Mouse (Mus musculus) stomach, postnatal 0 days (tissue): ENCODE results near the gene Ska2. TPM values are rescaled to one million over a fixed set of nuclear protein-coding genes. Genes with fewer than 3 reads are reported as not detected.

Experiments
- ATAC-seq: fragments of 200-750 bp; cut with Nextera tagmentation; 2 replicates; pipeline ENCODE4 v1.8.0; 2017; ENCODE audit not compliant: low FRiP score, low TSS enrichment
- DNase-seq: peaks from one replicate; pipeline ENCODE4 v3.0.0-alpha.2; 2016; ENCODE audit warnings: low spot score
- H3K27ac ChIP-seq: fragments of 300-500 bp; sonication (generic); replicated peaks from 2 replicates; pipeline ENCODE4 v1.5.1; 2014; ENCODE audit warnings: mild to moderate bottlenecking, control low read depth
- H3K27me3 ChIP-seq: fragments of 300-500 bp; sonication (generic); 2 replicates; pipeline ENCODE4 v1.6.1; 2014; ENCODE audit warnings: low read length; ENCODE audit not compliant: control insufficient read depth, insufficient read depth
- H3K36me3 ChIP-seq: fragments of 300-500 bp; sonication (generic); 2 replicates; pipeline ENCODE4 v1.6.1; 2014; ENCODE audit warnings: low read length, mixed read lengths; ENCODE audit not compliant: control insufficient read depth, insufficient read depth
- H3K4me1 ChIP-seq: fragments of 300-500 bp; sonication (generic); replicated peaks from 2 replicates; pipeline ENCODE4 v1.6.1; 2014; ENCODE audit warnings: antibody characterized with exemption; ENCODE audit not compliant: control insufficient read depth, insufficient read depth
- H3K4me2 ChIP-seq: fragments of 300-500 bp; sonication (generic); replicated peaks from 2 replicates; pipeline ENCODE4 v1.6.1; 2014; ENCODE audit warnings: low read depth, mild to moderate bottlenecking, control low read depth, moderate library complexity
- H3K4me3 ChIP-seq: fragments of 300-500 bp; sonication (generic); 2 replicates; pipeline ENCODE4 v1.5.1; 2014; ENCODE audit warnings: low read depth, low read length, control low read depth
- H3K9ac ChIP-seq: fragments of 300-500 bp; sonication (generic); 2 replicates; pipeline ENCODE4 v1.6.1; 2014; ENCODE audit warnings: mild to moderate bottlenecking, low read length, control low read depth, mixed read lengths
- H3K9me3 ChIP-seq: fragments of 300-500 bp; sonication (generic); 2 replicates; pipeline ENCODE4 v1.6.1; 2016; ENCODE audit warnings: low read length; ENCODE audit not compliant: control insufficient read depth
- CTCF ChIP-seq: IDR thresholded peaks from 2 replicates; pipeline ENCODE4 v1.5.1; 2016; ENCODE audit warnings: antibody characterized with exemption, low read depth, mild to moderate bottlenecking, moderate library complexity
- EP300 ChIP-seq: optimal IDR thresholded peaks from 2 replicates; pipeline ENCODE3; 2016; ENCODE audit warnings: antibody characterized with exemption
- WGBS: fragments of 180-500 bp; shearing (Covaris S2); extraction: QIAGEN DNeasy Blood & Tissue Kit; methylation state at CpG from one replicate; pipeline ENCODE4 v1.1.7; 2014; 5-methylcytosine and 5-hydroxymethylcytosine counted together
- polyA plus RNA-seq: library from polyadenylated mRNA; unstranded; fragments of >200 nt; fragmentation: Nextera tagmentation; extraction: Ambion mirVana; gene quantifications from 2 replicates; pipeline ENCODE4 v1.2.1, GENCODE M21; 2015

The Ska2 gene
- polyA plus RNA-seq, 1 experiment from 2014 or later = 16.7 TPM

DNA sequence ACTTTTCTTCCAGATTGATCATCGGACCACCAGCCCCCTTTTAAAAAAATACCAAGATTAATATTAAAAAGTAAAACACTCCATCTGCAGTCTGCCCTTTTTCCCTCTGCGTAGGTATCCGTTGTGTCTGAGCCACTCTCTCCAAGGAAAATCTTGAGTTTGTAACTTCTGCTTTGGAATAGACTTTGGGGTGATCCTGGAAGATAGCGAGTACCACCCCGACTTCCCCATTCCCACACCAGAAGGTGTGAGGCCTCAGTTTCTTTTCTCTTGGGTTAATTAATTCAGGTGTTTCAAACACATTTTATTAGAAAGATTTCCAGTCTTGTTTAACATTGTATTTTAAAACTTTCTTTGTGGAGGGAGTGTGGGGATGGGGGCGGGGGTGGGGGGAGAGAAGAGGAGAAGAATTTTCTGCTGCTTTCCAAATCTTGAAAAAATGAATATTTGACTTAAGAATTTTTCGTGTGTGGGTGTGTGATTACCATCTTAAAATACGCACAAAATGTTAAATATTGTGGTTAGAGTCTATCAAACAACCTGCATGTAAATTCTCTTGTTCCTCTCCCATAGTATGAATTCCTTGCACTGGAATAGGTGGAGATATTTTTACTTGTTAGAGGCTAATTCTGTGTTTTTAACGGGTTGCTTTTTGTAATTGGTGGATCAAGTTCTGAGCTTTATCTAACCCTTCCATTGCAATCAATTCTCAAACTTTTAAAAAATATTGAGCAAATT is 1.3 kb downstream of the Ska2 start:
- no peaks in the 10 kb centered on the region for H3K27me3 ChIP-seq
- no peaks in the 10 kb centered on the region for H3K4me1 ChIP-seq
- TF ChIP-seq CTCF = no peak
- no peak for TF ChIP-seq EP300
- DNase-seq = no peak
- no peaks in the 10 kb centered on the region; the same call in 1 of the 2 replicates for H3K36me3 ChIP-seq
- no peak for ATAC-seq
- WGBS = 3% methylated on average over 9 of the region's 9 CpGs
- H3K9me3 ChIP-seq = no peaks in the 10 kb centered on the region
- H3K9ac ChIP-seq = peak overlapping the region; percentile 78
- H3K4me3 ChIP-seq = peak overlapping the region; percentile 74
- no peak overlapping the region; the same call in 1 of the 2 replicates for H3K27ac ChIP-seq
- H3K4me2 ChIP-seq = peak overlapping the region; percentile 86

DNA sequence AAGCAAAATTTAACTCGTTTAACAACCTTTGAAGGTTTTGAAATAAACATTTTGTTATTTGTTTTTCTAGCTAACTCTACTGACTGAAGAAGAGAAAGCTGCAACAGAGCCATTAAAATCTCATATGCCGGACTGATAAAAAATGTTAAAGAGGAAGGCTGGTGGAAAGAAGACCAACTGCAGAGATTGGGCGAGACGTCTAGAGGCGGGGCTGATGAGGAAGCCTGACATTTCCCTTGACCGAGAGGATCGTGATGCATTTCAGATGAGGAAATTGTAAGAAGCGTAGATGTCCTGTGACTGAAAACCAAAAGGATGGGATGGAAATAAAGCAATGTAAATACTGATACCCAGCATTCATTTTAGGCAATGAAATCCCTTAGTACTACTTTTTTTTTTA is 12.8 kb downstream of the Ska2 start:
- TF ChIP-seq CTCF (no peak), EP300 (no peak)
- no peak overlapping the region for H3K4me2 ChIP-seq
- H3K9ac ChIP-seq = no peak overlapping the region
- H3K27me3 ChIP-seq = no peaks in the 10 kb centered on the region
- DNase-seq (no peak), ATAC-seq (no peak)
- H3K9me3 ChIP-seq = no peaks in the 10 kb centered on the region
- peaks cover 5% of the 10 kb centered on the region for H3K36me3 ChIP-seq
- 69% methylated on average over 8 of the region's 8 CpGs for WGBS
- H3K4me3 ChIP-seq = no peak overlapping the region
- H3K27ac ChIP-seq = no peak overlapping the region
- H3K4me1 ChIP-seq = no peaks in the 10 kb centered on the region

DNA sequence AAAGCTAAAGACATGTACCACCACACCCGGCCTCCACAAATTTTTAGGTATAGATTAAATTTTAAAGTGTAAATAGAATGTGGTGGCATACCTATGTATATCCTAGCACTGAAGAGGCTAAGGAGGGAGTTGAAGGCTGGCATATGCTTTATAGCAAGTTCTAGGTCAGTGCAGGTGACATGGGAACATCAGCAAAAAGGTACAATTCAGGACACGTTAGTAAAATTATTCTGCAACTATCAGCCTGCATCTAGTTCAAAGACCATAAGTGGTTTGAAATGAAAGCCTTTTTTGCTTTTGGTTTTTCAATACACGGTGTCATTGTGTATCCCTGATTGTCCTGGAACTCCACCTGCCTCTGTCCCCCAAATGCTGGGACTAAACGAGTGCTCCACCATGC is 16.5 kb downstream of the Ska2 start:
- H3K4me2 ChIP-seq = no peak overlapping the region
- TF ChIP-seq EP300 (no peak), CTCF (no peak)
- no peak overlapping the region for H3K9ac ChIP-seq
- peaks cover 4% of the 10 kb centered on the region for H3K36me3 ChIP-seq
- ATAC-seq = no peak
- no peak overlapping the region for H3K4me3 ChIP-seq
- 43% methylated on average over 4 of the region's 4 CpGs for WGBS
- H3K4me1 ChIP-seq = no peaks in the 10 kb centered on the region
- H3K27ac ChIP-seq = no peak overlapping the region
- no peak for DNase-seq
- H3K9me3 ChIP-seq = no peaks in the 10 kb centered on the region
- H3K27me3 ChIP-seq = no peaks in the 10 kb centered on the region

DNA sequence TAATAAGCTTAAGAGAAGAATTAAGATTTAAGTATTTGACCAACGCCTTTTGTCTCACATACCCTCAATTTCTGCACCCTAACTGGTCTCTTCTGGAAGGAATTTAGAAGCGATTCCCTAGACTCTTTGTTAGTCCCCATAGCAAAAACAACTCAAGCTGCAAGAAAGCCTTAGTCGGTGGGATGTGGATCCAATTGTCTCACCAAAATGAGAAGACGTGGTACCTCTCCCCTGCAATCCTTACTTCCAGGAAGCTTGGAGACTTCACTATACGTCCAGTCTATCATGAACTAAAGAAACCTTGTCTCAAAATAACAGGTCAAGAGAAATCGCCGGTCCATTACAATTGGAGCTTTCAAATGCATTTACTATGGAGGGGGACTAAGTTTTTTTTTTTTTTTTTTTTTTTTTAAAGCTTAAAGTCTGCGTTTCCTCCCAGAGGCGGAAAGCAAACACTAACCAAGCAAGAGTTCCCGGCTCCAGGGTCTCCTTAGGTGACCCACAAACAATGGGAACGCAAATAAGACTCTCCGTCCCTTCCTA is 17.3 kb downstream of the Ska2 start:
- TF ChIP-seq EP300 (no peak), CTCF (no peak)
- 1% methylated on average over 12 of the region's 12 CpGs for WGBS
- peak overlapping the region; percentile 54 for H3K9ac ChIP-seq
- no peaks in the 10 kb centered on the region for H3K9me3 ChIP-seq
- peak overlapping the region; percentile 83 for H3K27ac ChIP-seq
- DNase-seq = no peak
- H3K36me3 ChIP-seq = peaks cover 7% of the 10 kb centered on the region
- H3K4me1 ChIP-seq = no peaks in the 10 kb centered on the region
- H3K4me3 ChIP-seq = peak overlapping the region; percentile 92
- no peaks in the 10 kb centered on the region for H3K27me3 ChIP-seq
- peak overlapping the region; percentile 93 for H3K4me2 ChIP-seq
- no peak for ATAC-seq

DNA sequence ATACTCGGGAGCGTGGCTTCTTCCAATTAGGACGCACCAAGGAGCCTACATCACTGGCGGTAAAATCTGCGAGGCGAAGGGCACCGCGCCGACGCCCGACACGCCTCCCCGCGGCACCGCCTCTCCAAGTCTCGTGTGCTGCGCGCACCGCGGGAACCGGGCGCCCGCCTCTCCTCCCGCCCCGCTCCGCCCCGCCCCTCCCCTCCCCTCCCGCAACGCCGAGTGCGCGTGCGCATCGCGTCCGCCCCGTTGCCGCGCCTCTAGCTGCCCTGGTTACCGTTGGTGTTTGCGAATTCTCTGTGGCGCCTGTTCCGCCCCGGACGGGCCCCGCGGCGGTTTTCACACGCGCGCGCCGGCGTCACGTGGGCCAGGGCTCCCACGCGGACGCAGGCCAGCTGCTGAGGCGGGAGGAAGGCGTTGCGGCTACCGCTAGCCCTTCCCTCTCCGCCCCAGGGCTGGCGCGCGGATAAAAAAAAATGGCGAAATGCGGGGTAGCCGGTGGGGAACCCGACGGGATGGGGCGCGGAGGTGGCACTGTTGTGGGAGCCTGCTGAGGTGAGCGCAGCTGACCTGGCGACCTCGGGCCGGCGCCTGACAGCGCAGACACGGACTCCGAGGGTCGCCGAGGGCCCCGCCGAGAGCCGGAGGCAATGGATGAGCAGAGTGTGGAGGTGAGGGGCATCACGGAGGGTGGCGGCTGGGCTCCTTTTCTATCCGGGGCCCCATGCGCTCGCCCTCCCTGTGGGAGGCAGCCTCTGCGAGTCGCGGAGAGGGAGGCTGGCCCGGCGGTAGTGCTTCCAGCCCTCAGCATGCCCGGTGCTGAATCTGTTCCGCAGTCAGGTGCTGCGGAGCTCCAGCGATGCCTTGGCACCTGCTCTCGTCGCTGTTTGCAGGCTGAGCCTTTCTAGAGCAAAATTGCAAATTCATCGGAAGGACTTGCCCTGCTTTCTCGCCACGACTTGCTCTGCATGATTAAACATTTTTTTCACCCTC is 18.1 kb downstream of the Ska2 start, which contains the start of gene Trim37:
TSS of gene Trim37 (plus strand) at position 254 of the 993 bp plus-strand sequence.
- Histone ChIP-seq H3K4me2 (peak within 1 kb of the TSS; percentile 93), H3K9me3 (no peaks in the 10 kb centered on the region), H3K4me1 (no peaks in the 10 kb centered on the region), H3K36me3 (peaks cover 7% of the 10 kb centered on the region), H3K4me3 (peak within 1 kb of the TSS; percentile 92), H3K27me3 (no peaks in the 10 kb centered on the region), H3K9ac (peak within 1 kb of the TSS; percentile 79), H3K27ac (peak within 1 kb of the TSS; percentile 83)
- ATAC-seq = peak; percentile 97
- WGBS = under 1% methylated on average over 89 of the region's 105 CpGs
- TF ChIP-seq CTCF = no peak
- TF ChIP-seq EP300 = no peak
- peak; percentile 96 for DNase-seq
